Mouse (Mus musculus) kidney, adult 2 months (tissue): ENCODE data around the gene Zbtb45. TPM values are rescaled to one million over a fixed set of nuclear protein-coding genes. Genes with fewer than 3 reads are reported as not detected.

Source experiments
- DNase-seq: peaks from one replicate; pipeline ENCODE4 v3.0.0; 2021
- H3K27ac ChIP-seq: fragments of 200-500 bp; 2 replicates; pipeline ENCODE4 v1.5.1; 2012; ENCODE audit warnings: low read depth, low read length, control low read depth, inconsistent platforms; ENCODE audit not compliant: insufficient read depth
- H3K27me3 ChIP-seq: fragments of 200-500 bp; replicated peaks from 2 replicates; pipeline ENCODE4 v1.6.1; 2012; ENCODE audit warnings: mild to moderate bottlenecking, moderate library complexity, low read length, inconsistent platforms; ENCODE audit not compliant: control insufficient read depth, insufficient read depth
- H3K36me3 ChIP-seq: fragments of 200-500 bp; 2 replicates; pipeline ENCODE4 v1.6.1; 2012; ENCODE audit warnings: mild to moderate bottlenecking, moderate library complexity, low read length, inconsistent platforms; ENCODE audit not compliant: control insufficient read depth, insufficient read depth
- H3K4me1 ChIP-seq: fragments of 200-500 bp; 2 replicates; pipeline ENCODE4 v1.6.1; 2011; ENCODE audit warnings: low read length; ENCODE audit not compliant: control insufficient read depth, insufficient read depth
- H3K4me3 ChIP-seq: fragments of 200-500 bp; 2 replicates; pipeline ENCODE4 v1.5.1; 2011; ENCODE audit warnings: mild to moderate bottlenecking, low read depth, low read length, control low read depth; ENCODE audit not compliant: insufficient read depth
- CTCF ChIP-seq: fragments of 200-500 bp; conservative IDR thresholded peaks from 2 replicates; pipeline ENCODE4 v1.5.1; 2011; ENCODE audit warnings: low read depth, mild to moderate bottlenecking, control low read depth, low read length, moderate library complexity, mixed read lengths; ENCODE audit not compliant: insufficient read depth, insufficient read length
- POLR2A ChIP-seq: fragments of 200-500 bp; IDR thresholded peaks from one replicate; pipeline ENCODE4 v1.6.1; 2011; ENCODE audit warnings: low read depth, low read length, control low read depth
- WGBS: fragments of 180-500 bp; shearing (Covaris S2); methylation state at CpG from one replicate; pipeline ENCODE4 v1.1.7; 2018; 5-methylcytosine and 5-hydroxymethylcytosine counted together
- polyA plus RNA-seq: library from polyadenylated mRNA; depleted of rRNA; stranded (reverse); fragments of >200 nt; gene quantifications from 2 replicates; pipeline ENCODE4 v1.2.3, GENCODE M21; 2012

The Zbtb45 gene
- polyA plus RNA-seq, 1 experiment, result 14.1 TPM

DNA sequence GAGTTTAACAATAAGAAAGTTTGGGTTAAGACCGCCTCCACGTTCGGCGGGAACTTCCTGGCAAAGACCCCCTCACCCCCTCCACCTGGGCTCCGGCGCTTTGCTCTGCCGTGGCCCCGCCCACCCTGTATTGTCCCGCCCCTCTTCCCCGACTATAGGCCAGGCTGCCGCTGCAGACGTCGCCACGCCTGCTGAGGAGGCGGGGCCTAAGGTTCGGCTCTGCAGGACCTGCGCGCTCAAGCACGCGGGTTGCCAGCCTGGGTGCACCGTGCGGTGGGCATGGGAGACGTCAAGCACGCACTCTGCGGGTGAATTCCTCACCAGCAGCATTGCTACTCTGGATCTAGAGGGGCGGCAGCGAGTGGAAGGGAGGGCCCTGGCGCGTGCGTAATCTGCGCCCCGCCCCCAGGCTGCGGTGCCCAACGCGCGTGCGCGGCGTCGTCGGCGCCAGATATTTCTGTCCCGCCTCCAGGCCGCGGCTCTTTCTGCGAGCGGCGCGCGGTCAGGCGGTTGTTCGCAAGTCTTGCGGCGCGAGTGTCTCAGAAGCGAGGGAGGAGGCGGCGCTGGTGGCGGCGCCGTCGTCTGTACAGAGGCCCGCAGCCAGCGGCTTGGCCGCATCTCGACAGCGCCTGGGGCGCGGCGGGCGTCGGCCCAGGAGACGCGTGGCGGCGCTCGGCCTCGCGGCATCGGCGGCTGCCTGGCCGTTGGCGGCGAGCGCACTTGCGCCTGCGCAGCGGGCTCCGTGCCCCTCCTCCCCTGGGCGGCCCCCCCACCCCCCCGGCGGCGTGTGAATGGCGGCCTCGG lies 14.3 kb upstream of the Zbtb45 start:
- TF ChIP-seq CTCF (no peak), POLR2A (peak; percentile 73)
- Histone ChIP-seq H3K27me3 (no peaks in the 10 kb centered on the region), H3K36me3 (peaks cover 2% of the 10 kb centered on the region; the same call in 1 of the 2 replicates), H3K4me1 (peaks cover 12% of the 10 kb centered on the region), H3K4me3 (peak overlapping the region; percentile 65), H3K27ac (peak overlapping the region; percentile 92)
- WGBS, result under 1% methylated on average over 87 of the region's 95 CpGs
- peak; percentile 95 for DNase-seq

- Histone ChIP-seq H3K4me3 (peak overlapping the region; percentile 62), H3K27me3 (no peaks in the 10 kb centered on the region), H3K27ac (peak overlapping the region; percentile 29; the same call in 1 of the 2 replicates), H3K4me1 (peaks cover 12% of the 10 kb centered on the region), H3K36me3 (peaks cover 2% of the 10 kb centered on the region; the same call in 1 of the 2 replicates)
- WGBS, result 4% methylated on average over 31 of the region's 31 CpGs
- peak; percentile 83 for DNase-seq
- no peak for TF ChIP-seq CTCF
- no peak for TF ChIP-seq POLR2A
Measured at GRCm38 (mm10) chr7:13022773-13023535, 13.1 kb upstream of the Zbtb45 start.

DNA sequence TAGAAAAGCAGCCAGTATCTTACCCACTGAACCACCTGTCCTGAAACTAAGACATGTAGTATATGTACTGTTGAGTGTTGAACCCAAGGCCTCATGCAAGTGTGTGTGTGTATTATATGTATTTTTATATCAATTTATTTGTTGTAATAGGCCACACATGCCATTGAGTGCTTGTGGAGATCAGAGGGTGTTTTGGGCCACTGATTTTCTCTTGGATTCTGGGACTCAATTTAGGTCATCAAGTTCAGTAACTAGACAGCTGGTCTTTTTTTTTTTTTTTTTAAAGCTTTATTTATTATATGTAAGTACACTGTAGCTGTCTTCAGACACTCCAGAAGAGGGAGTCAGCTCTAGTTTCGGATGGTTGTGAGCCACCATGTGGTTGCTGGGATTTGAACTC lies 5.4 kb upstream of the Zbtb45 start:
- H3K4me3 ChIP-seq, result no peak overlapping the region
- WGBS, result 80% methylated on average over 1 of the region's 1 CpGs
- DNase-seq, result no peak
- no peak overlapping the region for H3K27ac ChIP-seq
- H3K4me1 ChIP-seq, result peaks cover 4% of the 10 kb centered on the region; the same call in 1 of the 2 replicates
- TF ChIP-seq CTCF, result no peak
- no peak for TF ChIP-seq POLR2A
- no peaks in the 10 kb centered on the region for H3K27me3 ChIP-seq
- no peaks in the 10 kb centered on the region for H3K36me3 ChIP-seq

DNA sequence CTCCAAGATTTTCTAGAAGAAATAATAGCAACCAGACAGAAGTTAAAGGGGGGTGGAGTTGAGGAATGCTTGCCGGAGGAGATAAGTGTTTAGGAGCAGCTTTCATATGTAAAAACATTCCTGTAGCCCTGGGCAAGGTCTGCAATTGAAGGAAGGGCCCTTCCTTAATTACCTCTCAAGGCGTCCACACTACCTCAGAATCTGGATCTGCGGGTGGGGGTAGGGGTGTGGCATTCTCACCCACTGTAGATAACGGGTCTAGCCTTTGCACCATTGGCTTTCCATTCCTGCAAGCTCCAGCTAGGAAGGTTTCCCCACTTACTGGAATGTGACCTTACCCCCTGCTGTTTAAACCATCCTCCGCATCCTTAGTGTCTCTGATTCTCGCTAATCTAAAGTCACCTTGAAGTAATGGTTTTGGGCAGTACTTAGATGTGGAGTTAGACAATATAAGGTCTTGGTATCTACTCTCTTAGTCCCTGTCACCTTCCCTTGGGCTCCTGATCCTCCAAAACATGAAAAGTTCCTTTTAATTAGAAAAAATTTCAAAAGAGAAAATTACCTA lies 4.5 kb upstream of the Zbtb45 start:
- Histone ChIP-seq H3K27me3 (no peaks in the 10 kb centered on the region), H3K27ac (no peak overlapping the region), H3K4me3 (no peak overlapping the region), H3K4me1 (peaks cover 4% of the 10 kb centered on the region; the same call in 1 of the 2 replicates), H3K36me3 (no peaks in the 10 kb centered on the region)
- TF ChIP-seq POLR2A (no peak), CTCF (no peak)
- no peak for DNase-seq
- WGBS, result 53% methylated on average over 6 of the region's 6 CpGs

DNA sequence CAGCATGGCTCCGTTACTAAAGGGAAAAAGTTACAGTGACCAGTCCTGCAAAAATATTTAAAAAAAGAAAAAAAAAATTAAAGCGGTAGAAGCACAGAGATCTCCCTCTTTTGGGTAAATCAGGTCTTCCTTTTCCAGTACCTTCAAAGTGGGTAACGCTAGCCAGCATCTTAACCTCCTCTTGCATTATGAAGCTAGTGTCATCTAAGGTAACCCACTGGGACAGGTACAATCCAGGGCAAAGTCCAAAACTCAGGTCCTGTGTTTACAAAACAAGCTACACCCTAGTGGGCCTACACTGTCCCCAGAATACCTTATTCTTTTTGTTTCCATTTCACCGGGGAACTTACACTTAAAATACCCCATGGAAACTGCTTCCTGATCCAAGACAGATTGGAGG lies 3.8 kb upstream of the Zbtb45 start:
- WGBS, result 64% methylated on average over 4 of the region's 4 CpGs
- H3K36me3 ChIP-seq, result no peaks in the 10 kb centered on the region
- H3K27ac ChIP-seq, result no peak overlapping the region
- peaks cover 4% of the 10 kb centered on the region; the same call in 1 of the 2 replicates for H3K4me1 ChIP-seq
- no peak overlapping the region for H3K4me3 ChIP-seq
- DNase-seq, result no peak
- no peak for TF ChIP-seq POLR2A
- TF ChIP-seq CTCF, result no peak
- no peaks in the 10 kb centered on the region for H3K27me3 ChIP-seq

- TF ChIP-seq POLR2A (peak; percentile 57), CTCF (peak; percentile 72)
- Histone ChIP-seq H3K27me3 (no peaks in the 10 kb centered on the region), H3K4me3 (peak overlapping the region; percentile 78), H3K36me3 (no peaks in the 10 kb centered on the region), H3K27ac (peak overlapping the region; percentile 81), H3K4me1 (peaks cover 4% of the 10 kb centered on the region; the same call in 1 of the 2 replicates)
- under 1% methylated on average over 42 of the region's 42 CpGs for WGBS
- peak; percentile 96 for DNase-seq
Measured at GRCm38 (mm10) chr7:13009143-13010004, 460 bp downstream of the Zbtb45 start.
